Mouse (Mus musculus) cerebellum, adult 2 months (tissue): ENCODE data around the gene Tmem239.

Experiments
- CTCF ChIP-seq: fragments of 200-500 bp; IDR thresholded peaks from 2 replicates; pipeline ENCODE4 v1.5.1; 2011; ENCODE audit warnings: low read depth, mild to moderate bottlenecking, control low read depth, low read length, moderate library complexity, borderline replicate concordance; ENCODE audit not compliant: insufficient read depth
- POLR2A ChIP-seq: fragments of 200-500 bp; IDR thresholded peaks from 2 replicates; pipeline ENCODE4 v1.6.1; 2011; ENCODE audit warnings: low read length, control low read depth, borderline replicate concordance; ENCODE audit not compliant: insufficient read depth

DNA sequence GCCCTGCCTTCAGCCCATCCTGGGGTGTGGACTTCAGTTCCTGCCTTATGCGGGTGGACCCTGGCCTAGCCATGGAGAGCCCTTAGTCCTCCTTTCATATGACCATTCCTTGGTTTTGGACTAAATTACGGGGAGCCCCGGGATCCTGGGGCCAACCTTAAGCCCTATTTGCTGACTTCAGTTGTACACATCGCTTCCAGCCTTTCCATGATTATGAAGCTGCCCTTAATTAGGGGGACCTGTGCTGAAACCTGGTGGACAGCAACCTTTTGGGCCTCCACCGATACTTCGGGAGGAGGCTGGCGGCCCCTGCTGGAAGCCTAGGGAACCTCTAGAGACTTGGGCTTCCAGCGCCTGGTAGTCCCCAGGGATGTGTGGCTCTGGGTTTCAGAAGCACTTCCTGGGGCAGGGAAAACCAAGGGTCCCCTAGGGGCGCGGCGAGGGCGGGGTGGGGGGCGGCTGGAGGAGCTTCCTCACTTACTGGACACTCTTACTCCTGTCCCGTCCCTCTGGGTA, 43.7 kb upstream of the Tmem239 start:
- no peak for TF ChIP-seq POLR2A
- peak; percentile 39; the same call in 1 of the 2 replicates for TF ChIP-seq CTCF
